Mouse (Mus musculus): ENCODE measurements around the gene Yif1a. TPM values are rescaled to one million over a fixed set of nuclear protein-coding genes. Genes with fewer than 3 reads are reported as not detected.

Gene Yif1a
- polyA plus RNA-seq, 1 experiment, result 137 TPM

DNA sequence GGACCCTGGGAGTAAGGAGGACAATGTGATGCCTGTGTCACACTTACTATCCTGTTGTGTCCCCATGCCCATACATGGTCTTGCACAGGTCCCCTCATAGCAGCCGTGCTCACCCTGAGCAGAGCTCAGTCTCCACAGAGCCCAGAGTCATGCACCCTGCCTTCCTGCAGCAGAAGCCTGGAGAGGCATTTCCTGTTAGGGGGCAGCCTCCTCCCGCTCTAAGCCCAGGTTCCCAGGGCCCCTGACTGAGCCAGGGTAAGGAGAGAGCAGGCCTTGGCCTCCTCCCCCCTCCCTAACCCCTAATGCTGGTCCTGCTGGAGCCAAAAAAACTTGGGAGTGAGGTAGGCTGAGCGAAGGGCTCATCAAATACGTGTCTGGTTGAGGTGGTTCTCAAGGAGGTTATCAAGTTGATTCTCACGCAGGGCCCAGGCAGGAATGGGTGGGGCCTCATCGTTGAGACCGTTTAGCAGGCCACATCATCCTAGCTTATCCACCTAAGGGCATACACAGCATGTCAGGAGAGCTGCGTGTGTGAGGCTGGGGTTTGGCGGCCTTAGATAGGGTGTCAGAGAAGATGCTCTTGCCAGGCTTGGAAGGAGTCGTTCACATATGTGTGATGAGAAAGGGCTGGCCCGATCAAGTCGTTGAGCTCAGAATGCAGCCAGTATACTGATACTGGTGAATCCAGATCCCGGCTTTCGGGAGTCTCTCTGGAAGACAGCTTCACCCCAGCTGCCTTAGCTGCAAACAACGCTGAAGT, 21.1 kb upstream of the Yif1a start:
- no peak for DNase-seq
- Histone ChIP-seq H3K4me3 (ENCODE audit: control insufficient read depth, insufficient read depth, low read length) (no peak overlapping the region), H3K4me1 (replicated peaks; ENCODE audit: control insufficient read depth, insufficient read depth, low read length) (peaks cover 6% of the 10 kb centered on the region), H3K27ac (ENCODE audit: control insufficient read depth, insufficient read depth, low read length) (no peak overlapping the region), H3K27me3 (ENCODE audit: control insufficient read depth, insufficient read depth, low read length) (peaks cover 20% of the 10 kb centered on the region), H3K36me3 (ENCODE audit: control insufficient read depth, insufficient read depth, low read length) (no peaks in the 10 kb centered on the region)
- TF ChIP-seq CTCF (IDR thresholded peaks at IDR 0.05; ENCODE audit: borderline replicate concordance, control insufficient read depth, extremely low read depth, insufficient read depth, low read length, poor library complexity) (no peak), POLR2A (IDR thresholded peaks at IDR 0.05; ENCODE audit: control insufficient read depth, extremely low read depth, insufficient read depth, low read length, poor library complexity) (no peak)
- WGBS, result 14% methylated on average over 15 of the region's 15 CpGs

DNA sequence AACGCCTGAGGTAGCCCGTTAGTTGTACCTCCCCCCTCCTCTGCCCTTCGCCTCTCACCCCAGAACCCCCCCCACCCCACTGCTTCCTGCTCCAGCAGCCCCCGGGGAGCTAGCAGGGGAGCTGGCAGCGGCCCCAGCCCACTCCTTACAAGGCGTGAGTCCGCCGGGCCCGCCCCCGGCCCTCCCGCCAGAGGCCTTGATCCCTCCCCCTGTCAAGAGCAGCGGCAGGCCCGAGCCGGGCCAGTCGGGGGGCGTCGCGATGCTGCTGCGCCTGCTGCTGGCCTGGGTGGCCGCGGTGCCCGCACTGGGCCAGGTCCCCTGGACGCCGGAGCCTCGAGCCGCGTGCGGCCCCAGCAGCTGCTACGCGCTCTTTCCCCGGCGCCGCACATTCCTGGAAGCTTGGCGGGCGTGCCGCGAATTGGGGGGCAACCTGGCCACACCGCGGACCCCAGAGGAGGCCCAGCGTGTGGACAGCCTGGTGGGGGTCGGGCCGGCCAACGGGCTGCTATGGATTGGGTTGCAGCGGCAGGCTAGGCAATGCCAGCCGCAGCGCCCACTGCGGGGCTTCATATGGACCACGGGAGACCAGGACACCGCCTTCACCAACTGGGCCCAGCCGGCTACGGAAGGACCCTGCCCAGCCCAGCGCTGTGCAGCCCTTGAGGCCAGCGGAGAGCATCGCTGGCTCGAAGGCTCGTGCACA, 20.3 kb upstream of the Yif1a start, which contains the start of gene Cd248:
TSS of gene Cd248 (plus strand) at position 212 of the 703 bp plus-strand sequence.
- H3K36me3 ChIP-seq (ENCODE audit: control insufficient read depth, insufficient read depth, low read length), result no peaks in the 10 kb centered on the region
- DNase-seq, result no peak
- H3K27ac ChIP-seq (ENCODE audit: control insufficient read depth, insufficient read depth, low read length), result no peak within 1 kb of the TSS
- TF ChIP-seq POLR2A (IDR thresholded peaks at IDR 0.05; ENCODE audit: control insufficient read depth, extremely low read depth, insufficient read depth, low read length, poor library complexity), result no peak
- TF ChIP-seq CTCF (IDR thresholded peaks at IDR 0.05; ENCODE audit: borderline replicate concordance, control insufficient read depth, extremely low read depth, insufficient read depth, low read length, poor library complexity), result no peak
- 11% methylated on average over 56 of the region's 56 CpGs for WGBS
- peaks cover 25% of the 10 kb centered on the region for H3K27me3 ChIP-seq (ENCODE audit: control insufficient read depth, insufficient read depth, low read length)
- peaks cover 11% of the 10 kb centered on the region for H3K4me1 ChIP-seq (replicated peaks; ENCODE audit: control insufficient read depth, insufficient read depth, low read length)
- no peak within 1 kb of the TSS for H3K4me3 ChIP-seq (ENCODE audit: control insufficient read depth, insufficient read depth, low read length)

DNA sequence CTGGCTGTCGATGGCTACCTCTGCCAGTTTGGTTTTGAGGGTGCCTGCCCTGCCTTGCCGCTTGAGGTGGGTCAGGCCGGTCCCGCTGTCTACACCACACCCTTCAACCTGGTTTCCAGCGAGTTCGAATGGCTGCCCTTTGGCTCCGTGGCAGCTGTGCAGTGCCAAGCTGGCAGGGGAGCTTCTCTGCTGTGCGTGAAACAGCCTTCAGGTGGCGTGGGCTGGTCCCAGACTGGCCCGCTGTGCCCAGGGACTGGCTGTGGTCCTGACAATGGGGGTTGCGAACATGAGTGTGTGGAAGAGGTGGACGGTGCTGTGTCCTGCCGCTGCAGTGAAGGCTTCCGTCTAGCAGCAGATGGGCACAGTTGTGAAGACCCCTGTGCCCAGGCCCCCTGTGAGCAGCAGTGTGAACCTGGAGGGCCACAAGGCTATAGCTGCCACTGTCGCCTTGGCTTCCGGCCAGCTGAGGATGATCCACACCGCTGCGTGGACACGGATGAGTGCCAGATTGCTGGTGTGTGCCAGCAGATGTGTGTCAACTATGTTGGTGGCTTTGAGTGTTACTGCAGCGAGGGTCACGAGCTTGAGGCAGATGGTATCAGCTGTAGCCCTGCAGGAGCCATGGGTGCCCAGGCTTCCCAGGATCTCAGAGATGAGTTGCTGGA, 19.6 kb upstream of the Yif1a start:
- H3K4me1 ChIP-seq (replicated peaks; ENCODE audit: control insufficient read depth, insufficient read depth, low read length), result peaks cover 11% of the 10 kb centered on the region
- peaks cover 25% of the 10 kb centered on the region for H3K27me3 ChIP-seq (ENCODE audit: control insufficient read depth, insufficient read depth, low read length)
- DNase-seq, result no peak
- no peaks in the 10 kb centered on the region for H3K36me3 ChIP-seq (ENCODE audit: control insufficient read depth, insufficient read depth, low read length)
- 67% methylated on average over 21 of the region's 21 CpGs for WGBS
- no peak overlapping the region for H3K27ac ChIP-seq (ENCODE audit: control insufficient read depth, insufficient read depth, low read length)
- TF ChIP-seq POLR2A (IDR thresholded peaks at IDR 0.05; ENCODE audit: control insufficient read depth, extremely low read depth, insufficient read depth, low read length, poor library complexity) (no peak), CTCF (IDR thresholded peaks at IDR 0.05; ENCODE audit: borderline replicate concordance, control insufficient read depth, extremely low read depth, insufficient read depth, low read length, poor library complexity) (no peak)
- H3K4me3 ChIP-seq (ENCODE audit: control insufficient read depth, insufficient read depth, low read length), result no peak overlapping the region

DNA sequence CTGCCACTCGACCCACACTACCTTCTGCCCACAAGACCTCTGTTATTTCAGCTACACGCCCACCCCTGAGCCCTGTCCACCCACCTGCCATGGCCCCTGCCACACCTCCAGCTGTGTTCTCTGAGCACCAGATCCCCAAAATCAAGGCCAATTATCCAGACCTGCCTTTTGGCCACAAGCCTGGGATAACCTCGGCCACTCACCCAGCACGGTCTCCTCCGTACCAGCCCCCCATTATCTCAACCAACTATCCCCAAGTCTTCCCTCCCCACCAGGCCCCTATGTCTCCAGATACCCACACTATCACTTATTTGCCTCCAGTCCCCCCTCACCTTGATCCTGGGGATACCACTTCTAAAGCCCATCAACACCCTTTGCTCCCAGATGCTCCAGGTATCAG, 18.9 kb upstream of the Yif1a start:
- no peak for DNase-seq
- Histone ChIP-seq H3K4me1 (replicated peaks; ENCODE audit: control insufficient read depth, insufficient read depth, low read length) (peaks cover 11% of the 10 kb centered on the region), H3K36me3 (ENCODE audit: control insufficient read depth, insufficient read depth, low read length) (no peaks in the 10 kb centered on the region), H3K27me3 (ENCODE audit: control insufficient read depth, insufficient read depth, low read length) (peaks cover 25% of the 10 kb centered on the region), H3K4me3 (ENCODE audit: control insufficient read depth, insufficient read depth, low read length) (no peak overlapping the region), H3K27ac (ENCODE audit: control insufficient read depth, insufficient read depth, low read length) (no peak overlapping the region)
- no peak for TF ChIP-seq CTCF (IDR thresholded peaks at IDR 0.05; ENCODE audit: borderline replicate concordance, control insufficient read depth, extremely low read depth, insufficient read depth, low read length, poor library complexity)
- TF ChIP-seq POLR2A (IDR thresholded peaks at IDR 0.05; ENCODE audit: control insufficient read depth, extremely low read depth, insufficient read depth, low read length, poor library complexity), result no peak
- WGBS, result 93% methylated on average over 5 of the region's 5 CpGs

DNA sequence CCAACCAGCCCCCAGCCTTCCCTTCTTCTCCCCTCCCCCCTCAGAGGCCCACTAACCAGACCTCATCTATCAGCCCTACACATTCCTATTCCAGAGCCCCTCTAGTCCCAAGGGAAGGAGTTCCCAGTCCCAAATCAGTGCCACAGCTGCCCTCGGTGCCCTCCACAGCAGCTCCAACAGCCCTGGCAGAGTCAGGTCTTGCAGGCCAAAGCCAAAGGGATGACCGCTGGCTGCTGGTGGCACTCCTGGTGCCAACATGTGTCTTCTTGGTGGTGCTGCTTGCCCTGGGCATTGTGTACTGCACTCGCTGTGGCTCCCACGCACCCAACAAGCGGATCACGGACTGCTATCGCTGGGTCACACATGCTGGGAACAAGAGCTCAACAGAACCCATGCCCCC, 18.4 kb upstream of the Yif1a start:
- Histone ChIP-seq H3K4me1 (replicated peaks; ENCODE audit: control insufficient read depth, insufficient read depth, low read length) (peaks cover 11% of the 10 kb centered on the region), H3K4me3 (ENCODE audit: control insufficient read depth, insufficient read depth, low read length) (no peak overlapping the region), H3K27ac (ENCODE audit: control insufficient read depth, insufficient read depth, low read length) (no peak overlapping the region), H3K27me3 (ENCODE audit: control insufficient read depth, insufficient read depth, low read length) (peaks cover 25% of the 10 kb centered on the region), H3K36me3 (ENCODE audit: control insufficient read depth, insufficient read depth, low read length) (no peaks in the 10 kb centered on the region)
- 94% methylated on average over 7 of the region's 7 CpGs for WGBS
- TF ChIP-seq POLR2A (IDR thresholded peaks at IDR 0.05; ENCODE audit: control insufficient read depth, extremely low read depth, insufficient read depth, low read length, poor library complexity) (no peak), CTCF (IDR thresholded peaks at IDR 0.05; ENCODE audit: borderline replicate concordance, control insufficient read depth, extremely low read depth, insufficient read depth, low read length, poor library complexity) (no peak)
- no peak for DNase-seq

DNA sequence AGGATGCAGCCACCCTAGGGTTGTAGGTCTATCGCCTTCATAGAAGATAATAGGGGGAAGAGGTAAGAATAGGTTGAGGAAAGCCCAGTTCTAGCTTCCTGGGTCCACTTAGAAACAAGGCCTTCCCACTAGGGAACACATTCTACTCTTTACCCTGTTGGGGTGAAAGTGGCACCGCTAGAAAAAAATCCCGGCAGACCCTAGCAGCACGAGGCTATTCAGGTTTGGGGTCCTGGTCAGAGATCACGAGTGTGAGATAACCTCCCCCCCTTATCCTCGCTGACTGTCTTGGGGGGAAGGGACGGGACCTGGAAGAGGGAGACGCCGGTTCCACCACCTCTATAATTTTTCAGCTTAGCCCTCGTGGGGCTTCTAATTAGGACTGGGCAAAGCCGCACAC, 17.3 kb upstream of the Yif1a start:
- 60% methylated on average over 11 of the region's 11 CpGs for WGBS
- no peak for DNase-seq
- TF ChIP-seq POLR2A (IDR thresholded peaks at IDR 0.05; ENCODE audit: control insufficient read depth, extremely low read depth, insufficient read depth, low read length, poor library complexity), result no peak
- Histone ChIP-seq H3K27ac (ENCODE audit: control insufficient read depth, insufficient read depth, low read length) (no peak overlapping the region), H3K4me3 (ENCODE audit: control insufficient read depth, insufficient read depth, low read length) (no peak overlapping the region), H3K4me1 (replicated peaks; ENCODE audit: control insufficient read depth, insufficient read depth, low read length) (peaks cover 11% of the 10 kb centered on the region), H3K36me3 (ENCODE audit: control insufficient read depth, insufficient read depth, low read length) (no peaks in the 10 kb centered on the region), H3K27me3 (ENCODE audit: control insufficient read depth, insufficient read depth, low read length) (peaks cover 25% of the 10 kb centered on the region)
